Mouse (Mus musculus): ENCODE results near the gene Aste1.

DNA sequence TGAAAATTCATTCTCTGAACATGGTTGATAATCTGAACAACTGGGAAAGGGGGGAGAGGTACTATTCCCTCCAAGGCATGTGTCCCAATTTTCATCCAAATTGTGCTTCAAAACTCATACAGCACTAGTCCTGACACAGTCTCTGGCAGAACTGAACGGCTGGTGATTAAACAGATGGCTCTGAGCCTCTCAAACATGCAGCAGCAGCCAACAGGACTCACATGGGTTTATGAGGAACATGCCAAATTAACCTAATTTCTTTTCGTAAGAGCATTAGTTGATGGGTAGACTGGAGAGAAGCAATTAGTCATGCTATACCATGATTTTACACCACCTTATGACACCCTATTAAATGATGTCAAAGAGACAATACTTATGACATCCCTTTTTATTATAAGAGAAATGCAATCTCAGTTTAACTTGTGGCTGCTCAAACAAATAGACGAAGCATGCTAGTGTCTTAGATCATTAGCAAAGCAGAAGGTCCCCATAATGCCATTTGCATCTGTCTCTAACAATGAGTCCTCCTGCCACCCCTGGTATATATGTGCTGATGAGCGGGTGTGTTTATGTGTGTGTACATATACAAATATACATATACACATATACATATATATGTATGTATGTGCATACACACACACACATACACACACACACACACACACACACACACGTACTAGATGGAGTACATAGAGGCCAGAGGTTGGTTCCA, 31.5 kb upstream of the Aste1 start:
- TF ChIP-seq MYOG (IDR thresholded peaks at IDR 0.05; ENCODE audit: control insufficient read depth in 1 of 3, insufficient read depth in 1 of 3, insufficient read length in 2 of 3, low read depth in 2 of 3) (no peak), POLR2AphosphoS2 (IDR thresholded peaks at IDR 0.05; ENCODE audit: insufficient read length, low read depth) (no peak), E2F4 (IDR thresholded peaks at IDR 0.05; ENCODE audit: insufficient read depth) (no peak), POLR2A (IDR thresholded peaks at IDR 0.05; ENCODE audit: insufficient read length, low read depth) (no peak), TCF12 (IDR thresholded peaks at IDR 0.05; ENCODE audit: insufficient read depth, poor library complexity, severe bottlenecking) (no peak), MAX (IDR thresholded peaks at IDR 0.05; ENCODE audit: low read depth) (no peak), TCF3 (IDR thresholded peaks at IDR 0.05; ENCODE audit: insufficient read length, low read depth) (no peak), CEBPB (IDR thresholded peaks at IDR 0.05; ENCODE audit: insufficient read depth, poor library complexity, severe bottlenecking) (no peak), USF1 (IDR thresholded peaks at IDR 0.05; ENCODE audit: low read depth) (no peak), SRF (IDR thresholded peaks at IDR 0.05; ENCODE audit: control insufficient read depth, insufficient read length, low read depth) (no peak)
